Mouse (Mus musculus): Measurements from ENCODE around the gene Dnajb8. TPM values are rescaled to one million over a fixed set of nuclear protein-coding genes. Genes with fewer than 3 reads are reported as not detected.

Dnajb8 gene
- polyA plus RNA-seq, 1 experiment from 2014 or later: not detected

DNA sequence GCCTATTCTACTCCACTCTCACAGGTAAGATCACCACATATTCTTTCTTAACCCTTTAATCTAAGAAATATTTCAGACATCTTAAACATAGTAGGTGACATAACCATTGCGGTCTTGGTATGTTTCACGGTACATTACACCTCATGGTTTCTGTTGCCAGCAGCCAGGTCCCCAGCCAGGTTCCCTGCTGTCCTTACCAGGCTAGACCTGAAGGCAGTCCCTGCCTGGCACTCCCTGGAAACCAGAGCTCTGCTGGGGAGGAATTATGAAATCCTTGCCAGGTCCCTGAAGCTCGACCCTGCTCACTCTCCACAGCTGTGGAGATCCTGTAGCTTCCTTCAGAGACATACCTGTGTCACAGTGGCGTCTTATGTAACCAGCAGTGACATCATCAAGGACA lies 5.9 kb upstream of the Dnajb8 start:
- Histone ChIP-seq H3K27me3 (replicated peaks; ENCODE audit: control insufficient read depth, insufficient read depth, low read length) (no peaks in the 10 kb centered on the region), H3K36me3 (ENCODE audit: control insufficient read depth, insufficient read depth) (no peaks in the 10 kb centered on the region), H3K27ac (ENCODE audit: low read length) (no peak overlapping the region), H3K4me2 (ENCODE audit: low read length) (no peak overlapping the region), H3K9me3 (ENCODE audit: control insufficient read depth, low read length) (peaks cover 2% of the 10 kb centered on the region; the same call in 1 of the 2 replicates), H3K4me3 (replicated peaks; ENCODE audit: low read length) (no peak overlapping the region), H3K4me1 (replicated peaks; ENCODE audit: control insufficient read depth, insufficient read depth, low read length) (no peaks in the 10 kb centered on the region), H3K9ac (replicated peaks; ENCODE audit: low read depth, low read length) (no peak overlapping the region)
- no peak for ATAC-seq
- 82% methylated on average over 4 of the region's 4 CpGs for WGBS

DNA sequence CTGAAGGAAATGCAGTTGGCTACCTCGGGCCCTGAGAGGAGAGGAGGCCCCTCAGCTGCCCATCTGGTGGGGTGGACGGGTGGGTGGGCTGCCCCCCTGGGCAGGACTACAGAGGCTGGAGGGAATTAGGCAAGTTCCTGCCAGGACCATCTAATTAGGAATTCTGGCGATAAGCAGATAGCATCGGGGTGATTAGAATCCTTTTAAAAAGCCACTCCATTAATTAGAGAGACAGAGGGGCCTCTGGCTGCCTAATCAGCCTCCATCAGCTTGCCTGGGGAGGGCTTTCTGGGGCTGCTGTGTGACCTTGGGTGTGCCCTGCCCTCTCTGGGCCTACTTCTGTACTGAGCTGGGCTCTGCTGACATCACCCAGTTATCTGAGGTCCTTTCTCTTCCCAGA lies 3.0 kb upstream of the Dnajb8 start:
- Histone ChIP-seq H3K27me3 (replicated peaks; ENCODE audit: control insufficient read depth, insufficient read depth, low read length) (no peaks in the 10 kb centered on the region), H3K4me3 (replicated peaks; ENCODE audit: low read length) (no peak overlapping the region), H3K9ac (replicated peaks; ENCODE audit: low read depth, low read length) (no peak overlapping the region), H3K4me2 (ENCODE audit: low read length) (no peak overlapping the region), H3K9me3 (ENCODE audit: control insufficient read depth, low read length) (peaks cover 2% of the 10 kb centered on the region; the same call in 1 of the 2 replicates), H3K4me1 (replicated peaks; ENCODE audit: control insufficient read depth, insufficient read depth, low read length) (no peaks in the 10 kb centered on the region), H3K27ac (ENCODE audit: low read length) (no peak overlapping the region), H3K36me3 (ENCODE audit: control insufficient read depth, insufficient read depth) (no peaks in the 10 kb centered on the region)
- ATAC-seq: no peak
- 4% methylated on average over 4 of the region's 4 CpGs for WGBS

GRCm38 (mm10) chr6:88226570-88226994 lies 4.5 kb downstream of the Dnajb8 start:
- H3K9me3 ChIP-seq (ENCODE audit: control insufficient read depth, low read length): no peaks in the 10 kb centered on the region
- WGBS: 20% methylated on average over 5 of the region's 5 CpGs
- H3K27ac ChIP-seq (ENCODE audit: low read length): no peak overlapping the region
- H3K36me3 ChIP-seq (ENCODE audit: control insufficient read depth, insufficient read depth): no peaks in the 10 kb centered on the region
- H3K4me3 ChIP-seq (replicated peaks; ENCODE audit: low read length): no peak overlapping the region
- no peaks in the 10 kb centered on the region for H3K4me1 ChIP-seq (replicated peaks; ENCODE audit: control insufficient read depth, insufficient read depth, low read length)
- H3K27me3 ChIP-seq (replicated peaks; ENCODE audit: control insufficient read depth, insufficient read depth, low read length): no peaks in the 10 kb centered on the region
- H3K4me2 ChIP-seq (ENCODE audit: low read length): no peak overlapping the region
- H3K9ac ChIP-seq (replicated peaks; ENCODE audit: low read depth, low read length): no peak overlapping the region
- ATAC-seq: no peak

DNA sequence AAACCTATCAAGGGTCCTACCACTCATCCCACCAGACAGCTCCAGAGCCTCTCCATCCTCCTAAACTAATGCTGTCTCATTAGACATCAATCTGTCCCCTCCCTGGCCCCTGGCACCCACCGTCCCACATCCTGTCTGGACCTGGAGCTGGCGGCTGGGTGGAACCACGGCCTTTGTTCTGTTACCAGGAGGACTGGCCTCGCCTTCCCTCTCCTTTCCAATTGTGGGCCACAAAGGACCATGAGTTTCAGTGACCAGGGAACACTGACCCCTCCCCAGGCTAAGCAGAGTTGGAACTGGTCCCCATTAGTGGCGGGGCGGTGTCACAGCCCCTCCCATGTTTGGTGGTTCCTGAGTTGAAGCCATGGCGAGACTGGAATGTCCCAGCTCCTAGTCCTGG lies 5.5 kb downstream of the Dnajb8 start:
- Histone ChIP-seq H3K27me3 (replicated peaks; ENCODE audit: control insufficient read depth, insufficient read depth, low read length) (no peaks in the 10 kb centered on the region), H3K36me3 (ENCODE audit: control insufficient read depth, insufficient read depth) (no peaks in the 10 kb centered on the region), H3K4me2 (ENCODE audit: low read length) (no peak overlapping the region), H3K9me3 (ENCODE audit: control insufficient read depth, low read length) (no peaks in the 10 kb centered on the region), H3K4me3 (replicated peaks; ENCODE audit: low read length) (no peak overlapping the region), H3K27ac (ENCODE audit: low read length) (no peak overlapping the region), H3K9ac (replicated peaks; ENCODE audit: low read depth, low read length) (no peak overlapping the region), H3K4me1 (replicated peaks; ENCODE audit: control insufficient read depth, insufficient read depth, low read length) (no peaks in the 10 kb centered on the region)
- WGBS: 59% methylated on average over 7 of the region's 7 CpGs
- ATAC-seq: no peak

GRCm38 (mm10) chr6:88229221-88229620 lies 7.2 kb downstream of the Dnajb8 start:
- WGBS: 87% methylated on average over 12 of the region's 12 CpGs
- no peaks in the 10 kb centered on the region for H3K27me3 ChIP-seq (replicated peaks; ENCODE audit: control insufficient read depth, insufficient read depth, low read length)
- ATAC-seq: no peak

DNA sequence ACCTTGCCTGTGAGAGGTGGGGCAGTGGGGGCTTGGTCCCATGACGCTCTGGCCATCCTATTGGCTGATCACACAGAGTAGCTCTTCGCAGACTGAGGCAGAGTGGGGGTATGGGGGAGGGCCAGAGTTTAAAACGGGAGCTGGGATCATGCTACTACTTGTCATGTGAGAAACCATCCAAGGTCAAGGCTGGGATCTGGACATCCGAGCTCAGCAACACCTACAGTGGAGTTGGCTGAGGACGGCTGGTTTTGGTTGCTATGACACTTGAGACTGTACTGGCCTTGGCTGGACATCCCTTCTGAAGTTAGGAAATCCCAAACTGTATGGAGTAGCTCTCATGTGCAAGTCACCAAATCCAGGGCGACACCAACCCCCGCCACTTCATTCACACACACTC lies 9.8 kb downstream of the Dnajb8 start:
- WGBS: 76% methylated on average over 7 of the region's 7 CpGs
- H3K9ac ChIP-seq (replicated peaks; ENCODE audit: low read depth, low read length): no peak overlapping the region
- no peaks in the 10 kb centered on the region for H3K9me3 ChIP-seq (ENCODE audit: control insufficient read depth, low read length)
- H3K4me2 ChIP-seq (ENCODE audit: low read length): no peak overlapping the region
- H3K4me1 ChIP-seq (replicated peaks; ENCODE audit: control insufficient read depth, insufficient read depth, low read length): peaks cover 11% of the 10 kb centered on the region
- no peak overlapping the region for H3K27ac ChIP-seq (ENCODE audit: low read length)
- H3K36me3 ChIP-seq (ENCODE audit: control insufficient read depth, insufficient read depth): no peaks in the 10 kb centered on the region
- peaks cover 5% of the 10 kb centered on the region; the same call in 1 of the 2 replicates for H3K27me3 ChIP-seq (replicated peaks; ENCODE audit: control insufficient read depth, insufficient read depth, low read length)
- H3K4me3 ChIP-seq (replicated peaks; ENCODE audit: low read length): no peak overlapping the region
- no peak for ATAC-seq

More at GRCm38 (mm10) chr6:88229221-88229620, 7.2 kb downstream of the Dnajb8 start:
- H3K4me2 ChIP-seq (ENCODE audit: low read length): no peak overlapping the region
- H3K4me1 ChIP-seq (replicated peaks; ENCODE audit: control insufficient read depth, insufficient read depth, low read length): no peaks in the 10 kb centered on the region
- no peaks in the 10 kb centered on the region for H3K36me3 ChIP-seq (ENCODE audit: control insufficient read depth, insufficient read depth)
- H3K9me3 ChIP-seq (ENCODE audit: control insufficient read depth, low read length): no peaks in the 10 kb centered on the region
- no peak overlapping the region for H3K4me3 ChIP-seq (replicated peaks; ENCODE audit: low read length)
- H3K27ac ChIP-seq (ENCODE audit: low read length): no peak overlapping the region
- no peak overlapping the region for H3K9ac ChIP-seq (replicated peaks; ENCODE audit: low read depth, low read length)

GRCm38 (mm10) chr6:88232221-88232620 lies 10.2 kb downstream of the Dnajb8 start:
- H3K4me1 ChIP-seq (replicated peaks; ENCODE audit: control insufficient read depth, insufficient read depth, low read length): peaks cover 11% of the 10 kb centered on the region
- no peak overlapping the region for H3K27ac ChIP-seq (ENCODE audit: low read length)
- H3K4me2 ChIP-seq (ENCODE audit: low read length): no peak overlapping the region
- H3K36me3 ChIP-seq (ENCODE audit: control insufficient read depth, insufficient read depth): no peaks in the 10 kb centered on the region
- 46% methylated on average over 6 of the region's 6 CpGs for WGBS
- H3K4me3 ChIP-seq (replicated peaks; ENCODE audit: low read length): no peak overlapping the region
- no peak for ATAC-seq
- H3K9ac ChIP-seq (replicated peaks; ENCODE audit: low read depth, low read length): no peak overlapping the region
- peaks cover 5% of the 10 kb centered on the region; the same call in 1 of the 2 replicates for H3K27me3 ChIP-seq (replicated peaks; ENCODE audit: control insufficient read depth, insufficient read depth, low read length)
- no peaks in the 10 kb centered on the region for H3K9me3 ChIP-seq (ENCODE audit: control insufficient read depth, low read length)

- H3K9ac ChIP-seq (replicated peaks; ENCODE audit: low read depth, low read length): no peak overlapping the region
- no peaks in the 10 kb centered on the region for H3K36me3 ChIP-seq (ENCODE audit: control insufficient read depth, insufficient read depth)
- no peak overlapping the region for H3K27ac ChIP-seq (ENCODE audit: low read length)
- ATAC-seq: no peak
- H3K9me3 ChIP-seq (ENCODE audit: control insufficient read depth, low read length): no peaks in the 10 kb centered on the region
- H3K4me2 ChIP-seq (ENCODE audit: low read length): no peak overlapping the region
- peaks cover 5% of the 10 kb centered on the region; the same call in 1 of the 2 replicates for H3K27me3 ChIP-seq (replicated peaks; ENCODE audit: control insufficient read depth, insufficient read depth, low read length)
- peaks cover 11% of the 10 kb centered on the region for H3K4me1 ChIP-seq (replicated peaks; ENCODE audit: control insufficient read depth, insufficient read depth, low read length)
- no peak overlapping the region for H3K4me3 ChIP-seq (replicated peaks; ENCODE audit: low read length)
- WGBS: 79% methylated on average over 8 of the region's 8 CpGs
Observed at GRCm38 (mm10) chr6:88233996-88234395, 11.9 kb downstream of the Dnajb8 start.

DNA sequence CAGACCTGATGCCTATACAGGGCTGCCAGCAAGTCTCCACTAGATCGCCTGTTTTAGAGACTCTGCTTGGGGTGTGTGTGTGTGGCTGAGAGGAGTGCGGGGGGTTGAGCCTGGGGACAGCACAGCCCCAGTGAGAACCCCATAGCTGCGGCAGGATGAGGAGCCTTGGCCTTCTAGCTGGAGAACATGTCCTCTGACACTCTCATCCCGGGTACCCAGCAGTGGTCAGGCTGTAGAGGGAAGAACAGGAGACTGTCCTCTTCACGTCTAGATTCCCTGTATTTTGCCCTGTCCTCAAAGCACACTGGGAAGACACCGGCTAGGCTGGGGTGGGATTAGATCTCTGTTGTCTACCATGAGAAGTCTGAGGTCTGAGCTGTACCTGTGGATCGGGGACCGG lies 13.4 kb downstream of the Dnajb8 start:
- 16% methylated on average over 8 of the region's 8 CpGs for WGBS
- H3K36me3 ChIP-seq (ENCODE audit: control insufficient read depth, insufficient read depth): no peaks in the 10 kb centered on the region
- no peak overlapping the region for H3K9ac ChIP-seq (replicated peaks; ENCODE audit: low read depth, low read length)
- H3K4me2 ChIP-seq (ENCODE audit: low read length): no peak overlapping the region
- no peak for ATAC-seq
- H3K4me3 ChIP-seq (replicated peaks; ENCODE audit: low read length): no peak overlapping the region
- peaks cover 11% of the 10 kb centered on the region for H3K4me1 ChIP-seq (replicated peaks; ENCODE audit: control insufficient read depth, insufficient read depth, low read length)
- H3K27ac ChIP-seq (ENCODE audit: low read length): no peak overlapping the region
- H3K27me3 ChIP-seq (replicated peaks; ENCODE audit: control insufficient read depth, insufficient read depth, low read length): peaks cover 5% of the 10 kb centered on the region; the same call in 1 of the 2 replicates
- no peaks in the 10 kb centered on the region for H3K9me3 ChIP-seq (ENCODE audit: control insufficient read depth, low read length)

DNA sequence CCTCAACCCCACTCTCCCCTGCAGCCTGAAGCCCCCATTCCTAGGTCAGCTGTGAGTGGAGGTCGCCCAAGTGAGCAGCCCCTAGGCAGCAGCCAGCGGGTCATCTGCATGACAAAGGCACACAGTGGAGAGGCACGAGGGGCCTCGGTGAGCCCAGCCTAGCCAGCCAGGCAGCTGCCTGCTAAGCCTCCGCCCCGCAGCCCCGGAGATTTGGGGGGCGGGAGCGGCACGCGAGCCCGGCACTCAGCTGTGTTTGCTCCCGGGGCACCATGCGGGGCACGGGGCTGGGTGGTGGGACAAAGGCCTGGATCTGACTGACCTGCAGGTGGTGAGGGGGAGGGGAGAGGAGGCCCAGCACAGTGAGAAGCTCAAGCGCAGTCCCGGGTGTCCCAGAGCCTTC lies 13.9 kb downstream of the Dnajb8 start:
- under 1% methylated on average over 17 of the region's 17 CpGs for WGBS
- Histone ChIP-seq H3K9ac (replicated peaks; ENCODE audit: low read depth, low read length) (0 out of 2 replicates have a peak overlapping the region, but pooled peaks have one; percentile 16), H3K4me1 (replicated peaks; ENCODE audit: control insufficient read depth, insufficient read depth, low read length) (peaks cover 11% of the 10 kb centered on the region), H3K27me3 (replicated peaks; ENCODE audit: control insufficient read depth, insufficient read depth, low read length) (peaks cover 5% of the 10 kb centered on the region; the same call in 1 of the 2 replicates), H3K4me3 (replicated peaks; ENCODE audit: low read length) (peak overlapping the region; percentile 3; the same call in 1 of the 2 replicates), H3K4me2 (ENCODE audit: low read length) (peak overlapping the region; percentile 39), H3K9me3 (ENCODE audit: control insufficient read depth, low read length) (no peaks in the 10 kb centered on the region), H3K27ac (ENCODE audit: low read length) (no peak overlapping the region), H3K36me3 (ENCODE audit: control insufficient read depth, insufficient read depth) (no peaks in the 10 kb centered on the region)
- peak; percentile 86; the same call in 1 of the 2 replicates for ATAC-seq
